Mouse (Mus musculus) erythroid progenitor cell, adult 5-6 weeks (primary cell): ENCODE results near the gene 5730409E04Rik. TPM values are rescaled to one million over a fixed set of nuclear protein-coding genes. Genes with fewer than 3 reads are reported as not detected.
A peak's percentile ranks its signal among the peaks of the same experiment; 100 is the strongest.

Source experiments
- ATAC-seq: replicated peaks from 2 replicates; pipeline ENCODE4 v1.8.0; 2016; ENCODE audit warnings: moderate number of reproducible peaks, mild to moderate bottlenecking, moderate TSS enrichment, inconsistent platforms; ENCODE audit not compliant: poor library complexity, low FRiP score, severe bottlenecking
- total RNA-seq, 2 experiments: library from RNA; stranded (forward) in 1 of 2; stranded (reverse) in 1 of 2; fragments of 150-400 nt in 1 of 2; fragments of 186-747, 209-891 nt in 1 of 2; gene quantifications; 2 replicates each; pipeline versions ENCODE4 v1.2.3 to v1.2.4; 2015 to 2017; ENCODE audit warnings: low replicate concordance in 2 of 2

The 5730409E04Rik gene
- total RNA-seq (2015; ENCODE audit: low replicate concordance) (not detected in 2 replicates), total RNA-seq (2017; ENCODE audit: low replicate concordance) (0.39 TPM in 1 of 2 replicates, not detected in the other)

DNA sequence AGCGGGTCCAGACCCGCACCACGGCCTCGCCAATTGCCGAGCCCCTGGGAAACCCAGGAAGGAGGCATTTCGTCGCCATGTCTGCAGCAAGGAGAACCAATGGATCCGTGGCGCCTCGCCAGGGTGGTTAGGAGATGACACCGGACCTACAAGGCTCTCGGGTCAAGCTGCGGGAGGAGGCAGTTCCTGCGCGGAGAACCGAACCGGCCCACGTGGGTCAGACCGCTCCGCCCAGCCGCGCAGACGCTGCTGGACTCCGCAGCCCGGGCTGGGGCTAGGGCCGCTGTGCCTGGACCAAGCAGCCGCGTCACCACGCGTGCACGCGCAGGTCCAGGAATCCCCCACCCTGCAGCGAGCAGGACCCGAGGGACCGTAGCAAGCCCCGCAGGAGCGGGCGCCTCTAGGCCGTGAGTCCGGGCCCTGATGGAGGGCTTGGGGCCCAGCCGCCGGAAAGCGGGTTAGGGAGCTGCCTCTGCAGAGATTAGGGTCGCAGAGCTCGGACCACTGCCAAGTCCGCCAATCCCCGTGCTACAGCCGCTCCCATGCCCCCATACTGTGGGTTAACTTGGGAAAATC is at the start of gene 5730409E04Rik:
Gene 5730409E04Rik, plus strand, starts transcription at position 213 of the 576 bp plus-strand sequence.
- ATAC-seq = no peak

DNA sequence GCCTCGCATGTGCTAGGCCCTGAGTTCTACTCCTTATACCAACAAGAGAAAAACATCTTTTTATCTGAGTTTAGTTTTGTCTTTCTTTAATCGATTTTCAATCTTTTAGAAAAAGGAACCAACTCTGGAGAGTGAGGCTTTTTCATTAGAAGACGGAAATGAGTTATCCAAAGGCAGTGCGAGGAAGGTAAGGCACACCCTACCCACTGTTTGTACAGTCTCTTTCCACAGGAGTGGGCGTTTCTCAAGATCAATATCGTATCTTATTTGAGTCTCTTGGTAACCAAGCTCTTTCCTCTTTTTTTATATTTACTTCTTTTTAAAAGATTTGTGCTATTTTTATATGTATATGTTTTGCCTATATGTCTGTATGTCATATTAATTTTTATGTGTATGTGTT is 45.8 kb upstream of the 5730409E04Rik start:
- ATAC-seq = no peak

DNA sequence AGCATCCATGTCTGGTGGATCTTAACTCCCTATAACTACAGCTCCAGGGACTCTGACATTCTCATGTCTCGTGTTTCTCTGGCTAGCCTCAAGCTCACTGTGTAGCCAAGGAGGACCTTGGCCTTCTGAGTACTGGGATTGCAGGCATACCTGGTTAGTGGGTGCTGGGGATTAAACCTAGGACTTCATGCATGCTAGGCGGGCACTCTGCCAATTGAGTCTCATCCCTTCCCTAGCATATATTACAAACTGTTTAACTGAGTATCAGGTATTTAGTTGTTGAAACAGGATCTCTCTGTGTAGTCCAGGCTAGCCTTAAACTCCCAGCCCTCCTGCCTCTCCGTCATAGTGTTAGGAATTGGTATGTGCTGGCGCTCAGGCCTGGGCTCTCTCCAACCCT is 42.4 kb upstream of the 5730409E04Rik start:
- no peak for ATAC-seq

DNA sequence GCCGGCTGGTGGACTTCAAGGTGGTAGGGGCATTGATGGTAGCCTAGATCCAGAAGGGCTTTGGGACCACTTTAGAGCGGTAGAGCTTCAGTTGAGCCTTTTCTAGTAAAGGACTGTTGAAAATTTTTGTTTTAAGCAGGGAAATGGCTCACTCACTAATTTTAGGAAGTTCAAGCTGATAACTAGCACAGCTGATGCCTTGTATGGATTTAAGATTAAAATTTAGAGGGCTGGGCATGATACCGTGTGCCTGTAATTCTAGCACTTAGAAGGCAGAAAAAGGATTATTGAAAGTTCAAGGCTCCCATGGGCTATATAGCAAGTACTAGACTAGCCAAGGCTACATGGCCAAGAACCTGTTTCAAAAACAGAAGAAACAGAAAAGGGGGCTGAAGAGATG is 39.8 kb upstream of the 5730409E04Rik start:
- ATAC-seq = no peak

DNA sequence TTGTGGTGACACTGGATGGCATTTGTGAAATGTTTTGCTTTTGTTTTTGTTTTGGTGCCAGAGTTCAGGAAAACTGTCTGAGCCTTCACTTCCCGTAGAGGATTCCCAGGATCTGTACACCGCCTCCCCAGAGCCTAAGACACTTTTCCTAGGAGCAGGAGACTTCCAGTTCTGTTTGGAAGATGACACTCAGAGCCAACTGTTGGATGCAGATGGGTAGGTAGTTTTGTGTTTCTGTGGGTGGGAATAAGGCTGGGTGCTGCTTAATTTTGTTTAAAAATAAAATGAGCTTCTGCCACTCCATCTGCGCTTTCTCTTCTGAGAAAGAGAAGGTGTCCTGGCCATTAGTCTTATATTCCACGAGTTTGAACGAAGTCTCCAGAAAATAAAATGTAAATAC is 33.3 kb upstream of the 5730409E04Rik start:
- no peak for ATAC-seq

DNA sequence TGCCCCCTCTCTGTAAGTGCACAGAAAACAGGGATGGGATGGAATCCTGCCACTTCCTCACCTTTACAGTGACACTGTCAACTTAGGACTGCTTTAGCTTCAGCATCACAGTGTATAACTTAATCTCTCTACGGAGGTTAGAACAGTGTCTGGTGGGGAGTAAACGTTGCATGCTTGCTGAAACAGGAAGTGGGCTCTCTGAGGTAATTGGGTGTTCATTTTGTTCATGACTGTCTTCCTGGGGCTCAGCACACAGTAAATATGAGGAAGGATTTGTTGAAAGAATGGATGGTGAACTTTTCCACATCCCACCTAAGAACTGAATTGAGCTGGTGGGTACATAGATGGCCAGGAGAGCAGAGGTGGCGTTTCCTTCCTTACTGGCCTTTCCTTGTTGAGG is 31.7 kb upstream of the 5730409E04Rik start:
- no peak for ATAC-seq

DNA sequence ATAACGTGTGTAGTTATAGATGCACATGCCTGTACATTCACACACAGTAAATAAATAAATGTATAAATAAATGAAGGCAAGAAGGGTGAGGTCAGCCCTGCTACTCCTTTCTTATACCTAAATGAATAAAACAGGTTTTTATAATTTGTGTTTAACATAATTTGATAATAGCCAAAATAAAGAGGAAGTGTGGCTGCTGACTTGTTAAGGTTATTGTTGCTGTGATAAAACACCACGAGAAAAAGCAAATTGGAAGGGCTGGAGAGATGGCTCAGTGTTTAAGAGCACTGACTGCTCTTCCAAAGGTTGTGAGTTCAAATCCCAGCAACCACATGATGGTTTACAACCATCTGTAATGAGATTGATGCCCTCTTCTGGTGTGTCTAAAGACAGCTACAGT is 30.5 kb upstream of the 5730409E04Rik start:
- no peak for ATAC-seq

DNA sequence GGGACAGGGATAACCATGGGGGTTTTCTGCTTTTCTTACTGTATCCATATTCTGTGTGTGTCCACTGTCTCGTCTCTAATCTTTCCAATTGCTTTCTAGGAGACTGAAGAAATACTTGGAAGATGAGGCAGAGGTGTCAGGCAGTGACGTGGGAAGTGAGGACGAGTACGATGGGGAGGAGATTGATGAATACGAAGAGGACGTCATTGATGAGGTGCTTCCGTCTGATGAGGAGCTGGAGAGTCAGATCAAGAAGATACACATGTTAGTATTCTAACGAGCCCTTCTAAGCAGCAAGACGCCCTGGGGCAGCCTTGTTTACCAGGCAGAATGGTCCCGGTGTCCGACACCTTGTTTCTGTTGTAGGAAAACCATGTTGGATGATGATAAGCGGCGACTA is 23.9 kb upstream of the 5730409E04Rik start:
- no peak for ATAC-seq

DNA sequence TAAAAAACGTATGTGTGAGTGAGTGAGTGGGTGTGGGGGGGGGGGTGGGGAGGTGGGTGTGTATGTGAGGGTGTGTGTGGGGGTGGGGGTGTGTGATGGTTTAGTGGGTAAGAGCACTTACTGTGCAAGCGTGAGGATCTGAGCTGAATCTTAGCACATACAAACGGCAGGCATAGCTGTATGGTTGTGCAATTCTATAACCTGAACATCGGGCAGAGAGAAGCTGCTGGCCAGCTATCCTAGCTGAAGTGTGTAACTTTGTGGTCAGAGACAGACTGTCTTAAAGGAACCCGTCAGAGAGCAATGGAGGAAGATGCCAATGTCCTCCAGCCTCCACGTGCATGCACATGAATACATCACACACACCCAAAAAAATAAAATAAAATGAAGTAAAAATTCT is 17.6 kb upstream of the 5730409E04Rik start:
- no peak for ATAC-seq

DNA sequence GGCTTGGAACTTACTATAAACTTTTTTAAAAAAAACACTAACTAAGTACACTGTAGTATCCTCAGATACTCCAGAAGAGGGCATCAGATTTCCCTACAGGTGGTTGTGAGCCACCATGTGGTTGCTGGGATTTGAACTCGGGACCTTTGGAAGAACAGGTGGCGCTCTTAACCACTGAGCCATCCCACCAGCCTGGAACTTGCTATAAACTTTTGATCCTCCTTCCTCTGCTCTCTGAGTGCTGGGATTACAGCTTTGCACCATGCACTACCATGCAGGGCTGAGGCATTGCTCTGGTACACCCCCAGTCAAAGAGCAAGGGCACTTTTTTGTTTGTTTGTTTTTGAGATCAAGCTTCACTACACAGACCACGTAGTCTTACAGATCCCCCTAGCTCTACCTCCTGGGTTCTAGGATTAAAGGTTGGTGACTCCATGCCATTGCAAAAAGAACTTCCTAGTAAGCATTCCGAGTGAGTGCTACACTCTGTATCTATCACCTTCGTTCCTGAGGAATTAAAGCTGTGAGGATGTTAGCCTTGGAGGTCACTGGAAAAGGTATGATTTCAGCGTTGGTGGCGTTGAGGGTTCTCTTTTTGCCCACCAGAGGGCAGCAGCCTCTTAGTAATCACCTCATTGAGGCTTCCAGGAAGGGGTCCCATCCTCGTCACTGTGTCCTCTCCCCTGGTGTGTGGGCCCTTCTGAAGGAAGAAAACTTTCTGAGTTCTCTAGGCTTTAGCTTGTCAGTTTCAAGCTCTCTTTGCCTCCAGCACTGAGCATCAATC is 9.5 kb upstream of the 5730409E04Rik start:
- ATAC-seq = peak; percentile 67

DNA sequence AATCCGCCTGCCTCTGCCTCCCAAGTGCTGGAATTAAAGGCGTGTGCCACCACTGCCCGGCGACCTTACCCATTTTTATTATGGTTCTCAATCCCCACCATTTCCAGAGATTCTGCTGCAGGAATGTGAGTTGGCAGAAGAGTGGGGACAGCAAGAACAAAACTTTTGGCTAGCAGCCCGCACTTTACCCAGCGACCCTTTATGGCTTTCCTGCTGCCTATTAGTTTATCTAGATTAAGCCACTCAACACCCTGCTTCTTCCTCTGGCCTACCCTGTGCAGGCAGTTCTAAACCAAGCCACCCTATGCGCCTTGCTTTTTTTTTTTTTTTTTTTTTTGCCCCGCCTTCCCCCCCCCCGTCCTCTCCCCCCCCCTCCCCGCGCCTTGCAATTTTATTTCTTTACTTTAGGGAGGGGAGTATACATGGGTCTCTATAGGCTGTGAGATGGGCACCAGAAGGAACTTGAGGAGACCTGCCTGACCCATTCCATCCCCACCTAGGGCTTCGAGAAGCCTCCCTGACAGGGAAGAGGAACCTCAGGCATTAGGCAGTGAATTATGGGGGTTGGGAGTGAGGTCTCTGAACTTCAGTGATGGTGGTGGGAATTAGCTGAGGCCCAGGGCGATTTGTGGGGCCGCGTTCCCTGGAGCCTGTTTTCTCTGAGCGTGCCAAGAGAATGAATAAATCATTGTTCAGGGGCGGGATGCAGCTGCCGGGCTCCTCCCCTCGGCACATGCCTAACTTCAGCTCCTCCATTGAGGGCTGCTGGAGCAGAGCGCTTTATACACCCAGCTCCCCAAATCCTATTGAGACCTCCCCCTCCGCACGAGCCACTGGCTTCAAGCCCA is 7.8 kb upstream of the 5730409E04Rik start:
- ATAC-seq = no peak

DNA sequence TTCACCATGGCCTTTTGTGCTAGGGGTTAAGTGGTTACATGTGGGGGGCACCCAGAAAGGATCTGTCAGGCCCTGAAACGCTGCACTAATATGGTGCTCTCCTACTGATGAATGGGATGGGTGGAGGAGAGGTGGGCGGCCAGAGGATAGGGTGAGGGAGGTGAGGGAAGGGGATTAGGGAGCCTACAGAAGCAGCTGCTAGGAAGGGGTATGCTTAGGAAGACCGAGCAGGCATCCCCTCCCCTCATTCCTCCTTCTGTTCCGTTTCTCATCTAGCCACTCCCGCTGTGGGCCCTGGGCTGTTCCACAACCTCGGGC is 7.2 kb upstream of the 5730409E04Rik start:
- ATAC-seq = no peak

DNA sequence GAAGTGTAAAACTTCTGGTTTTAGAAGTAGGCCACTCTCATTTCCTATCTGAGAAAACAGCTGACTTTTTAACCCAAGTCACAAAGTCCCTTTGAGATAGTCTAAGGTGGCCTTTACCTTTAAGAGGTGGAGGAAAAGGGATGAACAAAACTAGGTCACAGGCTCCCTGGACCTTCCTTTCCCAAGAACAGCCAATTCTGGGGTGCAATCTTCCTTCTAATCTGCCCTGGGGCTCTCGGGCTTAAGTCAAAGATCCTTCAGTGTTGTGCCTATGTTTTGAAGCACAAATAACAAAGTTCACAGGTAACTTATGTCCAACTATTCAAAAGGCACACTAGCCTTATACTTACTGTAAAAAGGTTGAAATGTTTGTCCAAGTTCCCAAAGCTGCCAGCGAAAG is 5.5 kb upstream of the 5730409E04Rik start:
- no peak for ATAC-seq

DNA sequence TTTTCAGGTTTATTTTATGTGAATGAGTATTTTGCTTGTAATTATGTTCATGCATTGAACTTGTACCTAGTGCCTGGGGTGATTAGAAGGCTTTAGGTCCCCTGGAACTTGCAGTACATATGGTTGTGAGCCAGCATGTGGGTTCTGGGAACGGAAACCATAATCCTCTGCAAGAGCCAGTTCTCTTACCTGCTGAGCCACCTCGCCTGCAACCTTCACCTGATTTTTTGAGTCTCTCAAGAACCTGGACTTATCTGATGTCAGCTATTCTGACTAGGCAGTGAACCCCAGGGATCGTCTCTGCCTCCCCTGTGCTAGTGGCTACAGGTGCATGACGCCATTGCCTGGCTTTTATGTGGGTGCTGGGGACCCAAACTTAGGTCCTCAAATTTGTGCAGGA is 3.9 kb upstream of the 5730409E04Rik start:
- no peak for ATAC-seq

DNA sequence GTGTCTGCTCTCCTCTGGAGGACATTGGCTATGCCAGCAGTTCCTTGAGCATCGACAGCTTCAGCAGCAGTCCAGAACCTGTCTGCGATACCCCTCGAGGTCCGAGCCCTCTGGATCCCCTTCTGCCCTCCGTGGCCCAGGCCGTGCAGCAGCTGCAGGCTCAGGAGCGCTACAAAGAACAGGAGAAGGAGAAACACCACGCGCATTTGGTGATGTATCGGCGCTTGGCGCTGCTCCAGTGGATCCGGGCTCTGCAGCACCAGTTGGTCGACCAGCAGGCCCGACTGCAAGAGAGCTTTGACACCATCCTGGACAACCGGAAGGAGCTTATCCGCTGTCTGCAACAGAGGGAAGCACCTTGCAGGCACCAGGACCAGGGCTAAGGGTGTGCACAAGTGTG is 2.4 kb downstream of the 5730409E04Rik start:
- ATAC-seq = no peak

DNA sequence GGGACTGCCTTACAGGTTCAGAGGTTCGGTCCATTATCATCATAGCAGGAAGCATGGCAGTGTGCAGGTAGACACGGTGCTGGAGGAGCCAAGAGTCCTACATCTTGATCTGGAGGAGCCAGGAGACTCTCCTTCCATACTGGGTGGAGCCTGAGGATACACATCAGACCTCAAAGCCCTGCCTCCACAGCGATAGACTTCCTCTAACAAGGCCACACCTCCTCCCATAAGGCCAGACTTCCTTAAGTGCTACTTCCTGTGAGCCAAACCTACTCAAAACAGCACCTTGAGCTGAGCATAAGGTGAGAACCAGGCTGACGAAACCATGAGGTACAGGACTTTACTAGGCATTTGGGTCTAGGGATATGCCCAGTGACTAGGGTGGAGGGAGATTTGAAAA is 6.7 kb downstream of the 5730409E04Rik start:
- ATAC-seq = no peak

DNA sequence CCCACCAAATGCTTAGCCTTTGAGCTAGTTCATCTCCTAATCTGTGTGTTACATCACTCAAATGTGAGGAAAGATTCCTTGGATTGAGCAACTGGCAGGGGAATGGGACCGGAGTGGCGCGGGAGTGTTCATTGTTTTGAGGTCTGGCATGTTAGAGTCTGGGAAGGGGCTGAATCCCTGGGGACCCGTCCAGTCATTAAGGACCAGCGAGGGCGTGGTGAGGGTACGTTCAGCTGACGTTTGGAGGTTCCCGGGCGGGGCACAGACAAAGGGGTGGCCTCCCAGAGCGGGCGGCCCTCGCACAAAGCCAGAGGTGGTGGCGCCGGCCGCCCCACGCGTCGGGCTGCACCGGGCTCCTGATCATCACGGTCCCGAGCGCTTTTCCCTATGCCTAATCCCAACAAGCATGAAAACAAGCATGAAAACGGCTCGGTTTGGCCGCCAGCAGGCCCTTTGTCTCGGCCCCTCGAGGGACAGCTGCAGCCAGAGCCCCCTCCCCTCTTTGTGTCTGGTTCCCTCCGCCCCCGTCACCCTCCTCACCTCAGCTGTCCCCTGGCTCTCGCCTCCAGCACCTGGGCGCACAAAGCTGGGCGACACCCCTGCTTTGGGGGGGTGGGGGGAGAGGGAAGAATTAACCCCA is 10.2 kb downstream of the 5730409E04Rik start:
- ATAC-seq = no peak

DNA sequence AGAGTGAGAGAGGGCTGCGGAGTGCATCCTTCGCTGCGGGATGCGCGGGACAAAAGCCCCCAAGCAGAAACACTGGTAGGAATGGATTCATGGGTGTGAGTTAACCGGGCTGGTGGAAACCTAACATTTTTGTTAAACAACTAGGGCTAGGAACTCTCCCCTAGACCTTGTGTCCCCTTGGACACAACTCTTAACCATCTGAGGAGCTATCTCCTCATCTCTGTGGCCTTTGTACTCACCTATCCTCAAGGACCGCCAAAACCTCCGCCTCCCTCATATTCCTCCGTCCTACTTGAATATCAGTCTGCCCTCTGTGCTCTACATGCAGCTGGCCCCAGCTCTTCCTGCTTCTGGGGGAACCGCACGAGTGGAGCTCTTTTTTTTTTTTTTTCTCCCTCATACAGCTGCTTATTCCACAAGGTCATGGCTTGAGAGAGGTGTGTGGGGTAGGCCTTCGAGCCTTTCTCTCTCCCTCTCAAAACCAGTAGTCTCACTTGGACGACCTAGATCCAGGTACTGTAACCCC is 10.8 kb downstream of the 5730409E04Rik start:
- ATAC-seq = no peak

DNA sequence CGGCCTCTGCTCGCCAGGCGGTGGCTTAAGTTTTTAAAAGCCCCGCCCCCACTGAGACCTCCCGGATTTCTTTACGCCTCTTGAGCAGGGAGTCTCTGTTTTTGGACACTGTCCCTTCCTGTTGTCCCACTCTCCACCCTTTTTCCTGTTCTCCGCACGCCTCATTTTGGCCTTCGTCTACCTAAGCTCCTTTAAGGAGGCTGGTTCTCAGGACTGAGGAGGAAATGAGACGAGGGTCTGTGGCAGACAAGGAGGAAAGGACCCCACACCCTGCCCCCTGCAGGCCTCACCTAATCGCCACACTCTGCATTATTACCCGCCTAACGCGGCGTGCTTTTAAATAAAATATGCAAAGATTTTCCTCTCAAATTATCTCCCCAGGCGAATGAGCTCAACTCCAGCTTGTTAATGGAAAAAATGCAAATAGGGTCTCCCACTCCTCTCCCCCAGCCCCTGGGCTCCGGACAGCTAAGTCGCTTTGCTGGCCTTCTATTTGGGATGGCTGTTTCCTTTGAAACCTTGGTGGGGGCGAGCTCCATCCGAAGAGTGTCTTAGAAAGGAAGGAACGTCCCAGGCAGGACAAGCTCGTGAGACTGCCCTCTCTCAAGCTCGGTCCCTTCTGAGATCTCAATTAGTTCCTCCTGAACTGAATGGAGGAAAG is 17.5 kb downstream of the 5730409E04Rik start:
- no peak for ATAC-seq

DNA sequence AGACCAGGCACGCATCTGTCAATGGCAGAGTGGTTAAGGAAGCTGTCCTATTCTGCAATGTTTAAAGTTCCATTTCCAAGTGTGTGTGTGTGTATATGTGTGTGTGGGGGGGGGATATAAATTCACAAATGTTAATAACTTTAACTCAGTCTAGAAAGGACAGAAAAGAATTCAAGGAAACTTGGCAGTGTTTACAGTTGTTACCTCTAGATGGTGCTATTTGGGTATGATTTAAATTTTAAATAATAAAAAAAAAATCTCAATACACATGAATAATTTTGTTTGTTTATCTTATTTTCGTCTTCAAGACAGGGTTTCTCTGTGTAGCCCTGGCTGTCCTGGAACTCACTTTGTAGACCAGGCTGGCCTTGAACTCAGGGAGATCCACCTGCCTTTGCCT is 22.3 kb downstream of the 5730409E04Rik start:
- no peak for ATAC-seq
